15 mouse cellular contexts compared by ENCODE assay signal in genomic region chr10:121469625-121470024, GRCm38 (mm10). TPM values are rescaled to one million over a fixed set of nuclear protein-coding genes. Genes with fewer than 3 reads are reported as not detected.
DNase-seq lines count a peak whose midpoint lies in the region; ATAC-seq and TF ChIP-seq lines count a peak whose summit lies in the region.
"Had no signal": no experiment of that assay in that cellular context is flagged by ENCODE, and none has a peak within 500 bp of the region (broad histone marks: within the 10 kb centered on the region; RNA-seq: fewer than 3 reads in every experiment).

No protein-coding gene starts in this region.

- no peak for TF ChIP-seq CTCF in stomach, postnatal 0 days (IDR thresholded peaks at IDR 0.05; ENCODE audit: low read depth)

- no peak for TF ChIP-seq EP300 in stomach, postnatal 0 days (optimal IDR thresholded peaks at IDR 0.05)

- no peak overlapping the region for H3K4me2 ChIP-seq in stomach, embryonic 14.5 days (replicated peaks; ENCODE audit: low read depth, low read length)
- no peak overlapping the region for H3K4me2 ChIP-seq in stomach, postnatal 0 days (replicated peaks; ENCODE audit: low read depth)
- H3K4me2 ChIP-seq in limb, embryonic 13.5 days (replicated peaks) = no peak overlapping the region
- H3K4me2 ChIP-seq in liver, embryonic 16.5 days (ENCODE audit: low read depth, low read length) = peak overlapping the region; percentile 15; the same call in 1 of the 2 replicates
- H3K4me2 ChIP-seq in kidney, embryonic 16.5 days (replicated peaks; ENCODE audit: low read depth, low read length) = no peak overlapping the region
- H3K4me2 ChIP-seq: heart, embryonic 12.5 days had no signal

- H3K9ac ChIP-seq in stomach, embryonic 14.5 days (replicated peaks; ENCODE audit: low read depth, low read length) = no peak overlapping the region
- H3K9ac ChIP-seq in stomach, postnatal 0 days (ENCODE audit: low read length) = no peak overlapping the region
- H3K9ac ChIP-seq in limb, embryonic 13.5 days = no peak overlapping the region
- no peak overlapping the region for H3K9ac ChIP-seq in liver, embryonic 16.5 days (ENCODE audit: low read depth, low read length)
- no peak overlapping the region for H3K9ac ChIP-seq in kidney, embryonic 16.5 days (replicated peaks; ENCODE audit: low read length)
- H3K9ac ChIP-seq: heart, embryonic 12.5 days had no signal

- no peaks in the 10 kb centered on the region for H3K27me3 ChIP-seq in stomach, embryonic 14.5 days (ENCODE audit: control insufficient read depth, insufficient read depth, low read length)
- H3K27me3 ChIP-seq in stomach, postnatal 0 days (ENCODE audit: control insufficient read depth, insufficient read depth, low read length) = no peaks in the 10 kb centered on the region
- no peaks in the 10 kb centered on the region for H3K27me3 ChIP-seq in limb, embryonic 13.5 days
- H3K27me3 ChIP-seq in liver, embryonic 16.5 days (ENCODE audit: control insufficient read depth, insufficient read depth, low read depth, low read length) = no peaks in the 10 kb centered on the region
- no peaks in the 10 kb centered on the region for H3K27me3 ChIP-seq in kidney, embryonic 16.5 days (ENCODE audit: insufficient read depth, low read length)
- H3K27me3 ChIP-seq: heart, embryonic 12.5 days had no signal

- H3K4me1 ChIP-seq in stomach, embryonic 14.5 days (ENCODE audit: control insufficient read depth, insufficient read depth, low read length) = peaks cover 63% of the 10 kb centered on the region
- peaks cover 9% of the 10 kb centered on the region; the same call in 1 of the 2 replicates for H3K4me1 ChIP-seq in stomach, postnatal 0 days (replicated peaks; ENCODE audit: control insufficient read depth, insufficient read depth)
- peaks cover 76% of the 10 kb centered on the region for H3K4me1 ChIP-seq in limb, embryonic 13.5 days
- H3K4me1 ChIP-seq in liver, embryonic 16.5 days (ENCODE audit: control insufficient read depth, low read depth, low read length) = peaks cover 45% of the 10 kb centered on the region
- H3K4me1 ChIP-seq in kidney, embryonic 16.5 days (ENCODE audit: insufficient read depth, low read length) = peaks cover 60% of the 10 kb centered on the region

- DNase-seq in stomach, postnatal 0 days (ENCODE audit: low spot score) = no peak
- DNase-seq in retina, embryonic 14.5 days (ENCODE audit: low spot score) = no peak
- DNase-seq in retina, postnatal 1 day = no peak
- DNase-seq: adrenal gland, postnatal 25 days; cerebellum, adult 9-11 months; gastrocnemius, postnatal 10 days; kidney, postnatal 14 days; left cerebral cortex, postnatal 4 days; right cerebral cortex, postnatal 25 days had no signal

- ATAC-seq in stomach, embryonic 14.5 days (ENCODE audit: insufficient number of reproducible peaks, insufficient read depth, low FRiP score, low read depth) = no peak
- ATAC-seq in stomach, postnatal 0 days (ENCODE audit: low FRiP score, low TSS enrichment) = no peak
- no peak for ATAC-seq in limb, embryonic 13.5 days (ENCODE audit: low FRiP score, low read depth)
- peak; percentile 7; the same call in 1 of the 2 replicates for ATAC-seq in liver, embryonic 16.5 days (ENCODE audit: low read depth)
- ATAC-seq in kidney, embryonic 16.5 days (ENCODE audit: low FRiP score, low TSS enrichment) = no peak
- ATAC-seq: activated CD4-positive, CD25-positive, alpha-beta regulatory T cell, adult 4 months had no signal

- H3K9me3 ChIP-seq in stomach, embryonic 14.5 days (ENCODE audit: control insufficient read depth, low read depth, low read length) = no peaks in the 10 kb centered on the region
- no peaks in the 10 kb centered on the region for H3K9me3 ChIP-seq in stomach, postnatal 0 days (ENCODE audit: control insufficient read depth, low read length)
- H3K9me3 ChIP-seq in limb, embryonic 13.5 days = no peaks in the 10 kb centered on the region
- H3K9me3 ChIP-seq in liver, embryonic 16.5 days (replicated peaks; ENCODE audit: control insufficient read depth, low read length) = no peaks in the 10 kb centered on the region
- H3K9me3 ChIP-seq in kidney, embryonic 16.5 days (ENCODE audit: low read length) = no peaks in the 10 kb centered on the region
- H3K9me3 ChIP-seq: heart, embryonic 12.5 days had no signal

- WGBS in stomach, embryonic 14.5 days = 34% methylated on average over 3 of the region's 3 CpGs
- WGBS in stomach, postnatal 0 days = 39% methylated on average over 3 of the region's 3 CpGs
- 48% methylated on average over 3 of the region's 3 CpGs for WGBS in limb, embryonic 13.5 days
- WGBS in liver, embryonic 16.5 days (ENCODE audit: insufficient replicate concordance) = 13% methylated on average over 3 of the region's 3 CpGs
- 62% methylated on average over 3 of the region's 3 CpGs for WGBS in kidney, embryonic 16.5 days

- no peak overlapping the region for H3K4me3 ChIP-seq in stomach, embryonic 14.5 days (ENCODE audit: low read depth, low read length)
- H3K4me3 ChIP-seq in stomach, postnatal 0 days (ENCODE audit: low read depth, low read length) = no peak overlapping the region
- H3K4me3 ChIP-seq in limb, embryonic 13.5 days = no peak overlapping the region
- H3K4me3 ChIP-seq in liver, embryonic 16.5 days (ENCODE audit: low read depth, low read length) = no peak overlapping the region
- H3K4me3 ChIP-seq in kidney, embryonic 16.5 days (ENCODE audit: low read length) = no peak overlapping the region
- H3K4me3 ChIP-seq: heart, embryonic 12.5 days had no signal

- no peaks in the 10 kb centered on the region for H3K36me3 ChIP-seq in stomach, embryonic 14.5 days (ENCODE audit: control insufficient read depth, insufficient read depth, low read length)
- H3K36me3 ChIP-seq in stomach, postnatal 0 days (ENCODE audit: control insufficient read depth, insufficient read depth, low read length) = no peaks in the 10 kb centered on the region
- no peaks in the 10 kb centered on the region for H3K36me3 ChIP-seq in limb, embryonic 13.5 days
- H3K36me3 ChIP-seq in liver, embryonic 16.5 days (ENCODE audit: control insufficient read depth, insufficient read depth) = no peaks in the 10 kb centered on the region
- H3K36me3 ChIP-seq in kidney, embryonic 16.5 days (ENCODE audit: insufficient read depth, low read length) = no peaks in the 10 kb centered on the region
- H3K36me3 ChIP-seq: heart, embryonic 12.5 days had no signal

- H3K27ac ChIP-seq in stomach, embryonic 14.5 days (ENCODE audit: low read length) = 0 out of 2 replicates have a peak overlapping the region, but pooled peaks have one; percentile 16
- H3K27ac ChIP-seq in stomach, postnatal 0 days (replicated peaks) = no peak overlapping the region
- peak overlapping the region; percentile 48 for H3K27ac ChIP-seq in limb, embryonic 13.5 days
- no peak overlapping the region for H3K27ac ChIP-seq in liver, embryonic 16.5 days (ENCODE audit: low read length)
- H3K27ac ChIP-seq in kidney, embryonic 16.5 days (ENCODE audit: low read length) = no peak overlapping the region

RNA-seq across cellular contexts. Expression of gene Rassf3, which starts 6.5 kb away (rescaled TPM):
- polyA plus RNA-seq in stomach, embryonic 14.5 days (2014; fragmentation: Nextera tagmentation; extraction: Ambion mirVana) = 19.4 and 20.7 TPM in 2 replicates
- polyA plus RNA-seq in stomach, postnatal 0 days (2015; fragmentation: Nextera tagmentation; extraction: Ambion mirVana) = 19.2 and 20.0 TPM in 2 replicates
- 17.8 and 18.1 TPM in 2 replicates for polyA plus RNA-seq in limb, embryonic 13.5 days (2015; fragmentation: Nextera tagmentation; extraction: Ambion mirVana)
- 12.1 and 13.3 TPM in 2 replicates for polyA plus RNA-seq in liver, embryonic 16.5 days (2015; fragmentation: Nextera tagmentation; extraction: Ambion mirVana)
- 14.8 and 15.2 TPM in 2 replicates for polyA plus RNA-seq in kidney, embryonic 16.5 days (2015; fragmentation: Nextera tagmentation; extraction: Ambion mirVana)

Comparison
In these comparisons a context has a peak if more than half of its experiments do, and no peak if none do; other contexts are left out.
1. H3K27ac ChIP-seq: peak in stomach, embryonic 14.5 days (single experiment) and limb, embryonic 13.5 days (single experiment); none in stomach, postnatal 0 days (single experiment), liver, embryonic 16.5 days (single experiment) and kidney, embryonic 16.5 days (single experiment).